Mouse (Mus musculus) heart, embryonic 12.5 days (tissue): ENCODE data around the gene Slamf8. TPM values are rescaled to one million over a fixed set of nuclear protein-coding genes. Genes with fewer than 3 reads are reported as not detected.

Experiments
- polyA plus RNA-seq: library from polyadenylated mRNA; unstranded; fragments of >200 nt; fragmentation: Nextera tagmentation; extraction: Ambion mirVana; gene quantifications from 2 replicates; pipeline ENCODE4 v1.2.1, GENCODE M21; 2016

Gene Slamf8
- polyA plus RNA-seq, 1 experiment from 2014 or later: not detected

Other genes starting within 250 kb of the Slamf8 start
- gene Kcnj10, start 249.4 kb downstream of the Slamf8 start, polyA plus RNA-seq: not detected in 2 replicates
- 8.5 and 9.4 TPM in 2 replicates for gene Pigm, start 214.0 kb downstream of the Slamf8 start, polyA plus RNA-seq
- 0.95 and 1.3 TPM in 2 replicates for gene Slamf9, start 115.2 kb downstream of the Slamf8 start, polyA plus RNA-seq
- gene Igsf9, start 108.8 kb downstream of the Slamf8 start, polyA plus RNA-seq: 11.4 and 11.8 TPM in 2 replicates
- gene Tagln2, start 90.5 kb downstream of the Slamf8 start, polyA plus RNA-seq: 351 and 387 TPM in 2 replicates
- gene Cfap45, start 69.8 kb downstream of the Slamf8 start, polyA plus RNA-seq: 1.7 and 3.0 TPM in 2 replicates
- gene Vsig8, start 34.6 kb downstream of the Slamf8 start, polyA plus RNA-seq: 0.24 and 0.33 TPM in 2 replicates
- not detected in 2 replicates for gene Fcrl6, start 12.0 kb upstream of the Slamf8 start, polyA plus RNA-seq
- gene Dusp23, start 42.4 kb upstream of the Slamf8 start, polyA plus RNA-seq: 11.3 and 11.6 TPM in 2 replicates
- 0.10 TPM in 1 of 2 replicates, not detected in the other for gene Crp, start 107.5 kb upstream of the Slamf8 start, polyA plus RNA-seq